Mouse (Mus musculus): ENCODE data around the gene Vamp5. TPM values are rescaled to one million over a fixed set of nuclear protein-coding genes. Genes with fewer than 3 reads are reported as not detected.

Vamp5 gene
- polyA plus RNA-seq (2015; fragmentation: Nextera tagmentation; extraction: Ambion mirVana) = 19.2 and 19.4 TPM in 2 replicates

DNA sequence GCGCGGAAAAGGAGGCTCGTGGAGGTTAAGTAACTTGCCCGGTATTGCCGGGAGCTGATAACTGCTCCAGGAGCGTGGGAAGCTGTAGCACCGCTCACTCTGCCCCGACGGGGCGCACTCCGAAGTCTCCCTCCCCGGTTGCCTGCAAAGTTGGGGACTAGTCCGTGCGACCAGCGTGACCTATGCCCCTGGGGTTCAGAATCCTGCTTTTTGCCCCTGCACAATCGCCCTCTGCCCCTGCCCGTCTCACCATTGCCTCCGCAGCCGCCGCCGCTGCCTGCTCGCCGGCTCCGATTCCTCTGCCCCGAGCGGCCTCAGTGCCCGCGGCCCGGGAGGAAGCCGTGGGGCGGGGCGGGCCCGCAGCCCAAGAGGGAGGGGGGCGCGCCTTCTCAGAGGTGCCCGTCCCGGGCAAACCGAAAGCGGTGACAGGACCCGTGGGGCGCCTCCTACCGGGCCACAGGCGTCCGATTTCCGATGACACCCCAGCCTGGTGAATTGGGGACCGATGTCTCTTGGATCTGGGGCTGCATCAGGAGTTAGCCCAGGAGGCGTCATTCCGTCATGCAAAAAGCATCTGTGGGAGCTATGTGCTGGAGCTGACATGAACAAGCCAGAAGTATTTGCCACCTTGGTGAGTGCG lies at the start of gene Vamp5:
Vamp5 (minus strand) TSS at position 338 of the 640 bp plus-strand sequence.
- Histone ChIP-seq H3K27me3 (replicated peaks) (0 out of 2 replicates have a peak, but pooled peaks cover 5% of the 10 kb centered on the region), H3K9me3 (no peaks in the 10 kb centered on the region), H3K4me3 (replicated peaks) (peak within 1 kb of the TSS; percentile 59), H3K27ac (peak within 1 kb of the TSS; percentile 33), H3K4me1 (replicated peaks) (0 out of 2 replicates have a peak, but pooled peaks cover 6% of the 10 kb centered on the region), H3K4me2 (replicated peaks) (peak within 1 kb of the TSS; percentile 86), H3K9ac (peak within 1 kb of the TSS; percentile 61), H3K36me3 (peaks cover 3% of the 10 kb centered on the region; the same call in 1 of the 2 replicates)
- 2% methylated on average over 48 of the region's 49 CpGs for WGBS
- peak; percentile 91 for ATAC-seq

DNA sequence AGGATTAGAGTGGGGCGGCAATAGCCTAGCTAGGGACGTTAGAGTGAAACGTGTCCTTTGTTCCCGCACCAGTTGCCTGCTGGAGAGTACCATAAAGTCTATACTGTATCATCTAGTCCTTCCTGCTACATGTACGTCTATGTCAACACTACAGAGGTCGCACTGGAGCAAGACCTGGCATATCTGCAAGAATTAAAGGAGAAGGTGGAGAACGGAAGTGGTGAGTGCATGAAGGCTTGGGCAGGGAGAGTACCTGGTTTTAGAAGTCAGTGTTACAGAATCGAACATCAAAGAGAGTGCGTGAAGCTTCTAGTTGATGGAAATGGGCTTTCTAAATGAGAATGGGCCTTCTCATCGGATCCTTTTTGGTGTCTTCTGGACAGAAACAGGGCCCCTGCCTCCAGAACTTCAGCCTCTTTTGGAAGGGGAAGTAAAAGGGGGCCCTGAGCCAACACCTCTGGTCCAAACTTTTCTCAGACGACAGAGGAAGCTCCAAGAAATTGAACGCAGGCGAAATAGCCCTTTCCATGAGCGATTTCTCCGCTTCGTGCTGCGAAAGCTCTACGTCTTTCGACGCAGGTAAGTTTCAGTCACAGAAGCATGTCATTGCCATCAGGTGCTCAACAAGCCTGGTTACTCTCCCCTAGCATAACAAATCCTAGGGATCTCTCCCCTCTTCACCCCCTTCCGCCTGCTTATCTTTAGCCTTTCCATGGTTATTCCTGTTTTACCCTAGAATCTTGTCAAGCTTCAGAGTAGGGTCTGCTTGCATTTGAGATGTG lies 49.0 kb upstream of the Vamp5 start:
- no peak overlapping the region for H3K4me3 ChIP-seq (replicated peaks)
- H3K27ac ChIP-seq = no peak overlapping the region
- no peak for ATAC-seq
- no peak overlapping the region for H3K9ac ChIP-seq
- H3K4me2 ChIP-seq (replicated peaks) = no peak overlapping the region
- H3K4me1 ChIP-seq (replicated peaks) = no peaks in the 10 kb centered on the region
- no peaks in the 10 kb centered on the region for H3K27me3 ChIP-seq (replicated peaks)
- no peaks in the 10 kb centered on the region for H3K9me3 ChIP-seq
- WGBS = 83% methylated on average over 21 of the region's 21 CpGs
- peaks cover 51% of the 10 kb centered on the region for H3K36me3 ChIP-seq

DNA sequence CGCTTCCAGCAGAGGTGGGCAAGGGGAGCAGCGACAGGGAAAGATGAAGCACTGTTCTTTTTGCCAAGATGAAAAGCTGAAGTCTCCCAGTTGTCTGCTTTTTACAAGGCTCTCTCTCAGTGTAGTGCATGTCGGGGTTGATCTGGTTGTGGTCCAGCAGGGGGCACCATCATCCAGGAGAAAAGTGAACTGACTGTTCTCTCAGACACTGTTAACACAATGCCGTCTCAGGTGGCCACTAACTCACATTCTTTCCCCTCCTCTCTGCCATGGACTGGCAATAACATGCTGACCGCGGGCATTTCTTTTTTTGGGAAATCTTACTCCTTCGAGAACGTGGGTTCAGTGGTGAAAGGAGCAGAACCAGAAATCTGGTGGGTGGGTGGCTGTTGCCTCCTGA lies 47.8 kb upstream of the Vamp5 start:
- no peaks in the 10 kb centered on the region for H3K9me3 ChIP-seq
- H3K27me3 ChIP-seq (replicated peaks) = no peaks in the 10 kb centered on the region
- H3K9ac ChIP-seq = no peak overlapping the region
- WGBS = 29% methylated on average over 8 of the region's 8 CpGs
- no peak overlapping the region for H3K27ac ChIP-seq
- peak; percentile 73 for ATAC-seq
- no peak overlapping the region for H3K4me3 ChIP-seq (replicated peaks)
- H3K36me3 ChIP-seq = peaks cover 61% of the 10 kb centered on the region
- H3K4me2 ChIP-seq (replicated peaks) = no peak overlapping the region
- no peaks in the 10 kb centered on the region for H3K4me1 ChIP-seq (replicated peaks)

DNA sequence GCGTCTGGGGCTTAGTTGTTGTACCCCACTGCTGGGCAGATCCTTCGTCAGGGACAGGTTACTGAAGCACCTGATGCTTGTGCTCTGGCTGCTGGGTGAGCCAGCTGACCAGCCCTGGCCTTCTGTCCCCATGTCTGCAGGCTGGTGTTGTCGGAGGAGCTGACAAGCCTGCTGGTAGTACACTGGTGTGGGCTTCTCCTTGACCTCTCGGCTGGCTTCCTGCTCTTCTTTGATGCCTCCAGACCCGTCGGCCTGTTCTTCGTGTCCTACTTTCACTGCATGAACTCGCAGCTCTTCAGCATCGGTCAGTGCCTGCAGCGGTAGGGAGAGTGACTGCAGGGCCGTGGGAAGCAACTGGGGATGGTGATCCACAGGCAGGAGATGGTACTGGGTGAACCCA lies 45.4 kb upstream of the Vamp5 start:
- no peak overlapping the region for H3K4me2 ChIP-seq (replicated peaks)
- no peak overlapping the region for H3K27ac ChIP-seq
- no peak overlapping the region for H3K9ac ChIP-seq
- no peaks in the 10 kb centered on the region for H3K27me3 ChIP-seq (replicated peaks)
- no peak for ATAC-seq
- no peak overlapping the region for H3K4me3 ChIP-seq (replicated peaks)
- no peaks in the 10 kb centered on the region for H3K9me3 ChIP-seq
- 92% methylated on average over 11 of the region's 11 CpGs for WGBS
- no peaks in the 10 kb centered on the region for H3K4me1 ChIP-seq (replicated peaks)
- peaks cover 46% of the 10 kb centered on the region for H3K36me3 ChIP-seq

DNA sequence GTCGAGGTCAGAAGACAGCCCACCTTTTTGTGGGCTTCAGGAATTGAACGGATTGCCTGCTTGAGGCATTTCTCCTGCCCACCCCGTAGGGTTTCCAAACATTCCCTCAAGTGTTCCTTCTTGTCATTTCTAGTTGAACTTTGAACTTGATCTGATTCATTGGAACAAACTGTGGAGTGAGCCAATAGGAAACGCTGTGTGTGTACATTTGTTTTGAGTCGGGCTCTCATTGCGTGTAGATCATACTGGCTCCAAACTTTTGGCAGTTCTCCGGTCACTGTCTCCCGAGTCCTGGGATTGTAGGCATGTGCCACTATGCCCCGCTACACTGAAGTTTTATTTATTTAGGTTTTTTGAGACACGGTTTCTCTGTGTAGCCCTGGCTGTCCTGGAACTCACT lies 40.6 kb upstream of the Vamp5 start:
- peaks cover 7% of the 10 kb centered on the region for H3K4me1 ChIP-seq (replicated peaks)
- no peaks in the 10 kb centered on the region for H3K27me3 ChIP-seq (replicated peaks)
- H3K4me3 ChIP-seq (replicated peaks) = no peak overlapping the region
- no peaks in the 10 kb centered on the region for H3K9me3 ChIP-seq
- peaks cover 47% of the 10 kb centered on the region for H3K36me3 ChIP-seq
- 89% methylated on average over 10 of the region's 10 CpGs for WGBS
- no peak overlapping the region for H3K4me2 ChIP-seq (replicated peaks)
- no peak overlapping the region for H3K27ac ChIP-seq
- no peak overlapping the region for H3K9ac ChIP-seq
- no peak for ATAC-seq

DNA sequence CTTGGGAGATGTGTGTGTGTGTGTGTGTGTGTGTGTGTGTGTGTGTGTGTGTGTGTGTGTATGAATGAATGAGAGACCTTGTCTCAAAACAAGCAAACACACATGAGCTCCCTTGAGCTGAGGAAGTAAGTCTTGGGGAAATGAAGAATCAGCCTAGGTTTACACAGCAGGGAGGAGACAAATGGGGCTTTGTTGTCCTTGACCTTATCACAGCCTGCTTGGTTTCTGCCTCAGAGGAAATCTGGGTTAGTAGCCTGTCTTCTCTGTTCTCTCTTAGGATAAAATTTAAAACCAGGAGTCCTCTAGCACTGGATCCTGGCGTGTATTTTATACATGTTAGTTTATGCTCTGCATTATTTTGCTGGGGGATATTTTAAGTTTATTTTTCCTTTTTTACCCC lies 39.5 kb upstream of the Vamp5 start:
- no peaks in the 10 kb centered on the region for H3K27me3 ChIP-seq (replicated peaks)
- WGBS = 86% methylated on average over 1 of the region's 1 CpGs
- no peak overlapping the region for H3K27ac ChIP-seq
- H3K36me3 ChIP-seq = peaks cover 38% of the 10 kb centered on the region
- no peak for ATAC-seq
- no peaks in the 10 kb centered on the region for H3K9me3 ChIP-seq
- H3K9ac ChIP-seq = no peak overlapping the region
- H3K4me2 ChIP-seq (replicated peaks) = no peak overlapping the region
- peaks cover 16% of the 10 kb centered on the region for H3K4me1 ChIP-seq (replicated peaks)
- no peak overlapping the region for H3K4me3 ChIP-seq (replicated peaks)

DNA sequence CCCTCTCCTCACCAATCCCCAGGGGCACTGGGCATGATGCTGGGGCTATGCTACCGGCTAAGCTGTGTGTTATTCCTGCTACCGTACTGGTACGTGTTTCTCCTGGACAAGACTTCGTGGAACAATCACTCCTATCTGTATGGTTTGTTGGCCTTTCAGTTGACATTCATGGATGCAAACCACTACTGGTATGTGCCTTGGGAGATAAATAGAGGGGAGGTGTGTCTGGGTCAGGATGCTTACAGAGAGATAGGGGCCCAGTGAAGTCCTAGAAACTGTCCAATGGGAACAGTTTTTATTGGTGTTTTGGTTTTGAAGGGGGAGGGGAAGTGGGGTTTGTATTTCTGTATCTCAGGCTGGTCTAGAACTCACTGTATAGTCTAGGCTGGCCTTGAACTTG lies 38.0 kb upstream of the Vamp5 start:
- H3K4me2 ChIP-seq (replicated peaks) = no peak overlapping the region
- H3K9me3 ChIP-seq = no peaks in the 10 kb centered on the region
- peaks cover 24% of the 10 kb centered on the region for H3K36me3 ChIP-seq
- H3K4me3 ChIP-seq (replicated peaks) = no peak overlapping the region
- no peaks in the 10 kb centered on the region for H3K27me3 ChIP-seq (replicated peaks)
- H3K4me1 ChIP-seq (replicated peaks) = peaks cover 16% of the 10 kb centered on the region
- H3K27ac ChIP-seq = no peak overlapping the region
- H3K9ac ChIP-seq = no peak overlapping the region
- no peak for ATAC-seq
- 87% methylated on average over 4 of the region's 4 CpGs for WGBS

DNA sequence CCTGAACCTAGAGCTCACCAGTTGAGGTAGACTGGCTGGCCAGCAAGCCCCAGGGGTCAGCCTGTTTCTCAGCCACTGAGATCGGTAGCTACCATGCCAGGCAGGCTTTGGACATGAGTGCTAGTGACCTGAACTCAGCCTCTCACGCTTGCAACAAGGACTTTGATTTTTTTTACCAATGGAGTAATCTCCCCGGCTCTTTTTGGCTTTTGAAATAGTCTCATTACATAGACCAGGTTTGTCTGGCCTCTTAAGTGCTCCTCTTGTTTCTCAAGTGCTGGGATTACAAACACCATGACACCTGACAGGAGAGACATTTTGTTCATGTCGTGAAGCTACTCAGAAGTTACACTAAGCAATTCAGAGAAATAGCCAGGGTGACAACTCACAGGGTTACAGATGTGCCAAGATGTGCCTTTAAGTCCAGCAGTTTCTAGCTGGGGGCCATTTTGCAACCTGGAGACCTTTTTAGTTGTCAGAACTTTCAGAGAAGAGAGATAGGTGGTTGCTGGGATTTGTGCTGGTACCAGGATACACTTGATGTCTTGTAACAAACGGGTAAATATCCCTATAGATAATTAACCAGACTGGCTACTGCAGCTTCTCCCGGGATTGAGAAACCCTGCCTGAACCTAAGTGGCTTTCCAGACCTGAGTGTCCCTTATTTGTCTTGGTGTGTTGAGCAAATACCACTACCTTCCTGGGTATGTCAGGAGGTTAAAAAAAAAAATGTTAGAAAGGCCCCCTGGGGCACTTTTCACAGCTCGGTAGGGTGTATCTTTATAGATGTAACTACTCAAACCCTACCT lies 35.9 kb upstream of the Vamp5 start:
- H3K27me3 ChIP-seq (replicated peaks) = no peaks in the 10 kb centered on the region
- WGBS = 59% methylated on average over 7 of the region's 7 CpGs
- no peak overlapping the region for H3K27ac ChIP-seq
- no peaks in the 10 kb centered on the region for H3K9me3 ChIP-seq
- no peak for ATAC-seq
- H3K36me3 ChIP-seq = peaks cover 17% of the 10 kb centered on the region
- H3K4me1 ChIP-seq (replicated peaks) = peaks cover 16% of the 10 kb centered on the region
- no peak overlapping the region for H3K4me3 ChIP-seq (replicated peaks)
- peak overlapping the region; percentile 6; the same call in 1 of the 2 replicates for H3K4me2 ChIP-seq (replicated peaks)
- H3K9ac ChIP-seq = no peak overlapping the region

DNA sequence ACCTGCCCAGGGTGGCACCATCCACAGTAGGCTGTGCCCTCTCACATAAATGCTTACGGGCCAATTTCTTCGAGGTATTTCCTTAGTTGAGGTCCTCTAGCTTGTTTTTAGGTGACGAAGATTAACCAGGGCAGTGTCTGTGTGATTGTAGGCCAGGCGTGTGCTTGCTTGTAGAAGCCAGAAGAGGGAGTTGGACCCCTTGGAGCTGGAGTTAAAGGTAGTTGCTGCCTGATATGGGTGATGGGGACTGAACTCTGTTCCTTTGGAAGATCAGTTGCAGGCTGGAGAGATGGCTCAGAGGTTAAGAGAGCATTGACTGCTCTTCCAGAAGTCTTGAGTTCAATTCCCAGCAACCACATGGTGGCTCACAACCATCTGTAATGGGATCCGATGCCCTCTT lies 34.9 kb upstream of the Vamp5 start:
- H3K27ac ChIP-seq = no peak overlapping the region
- H3K36me3 ChIP-seq = peaks cover 17% of the 10 kb centered on the region
- H3K9ac ChIP-seq = peak overlapping the region; percentile 89
- peak overlapping the region; percentile 65 for H3K4me2 ChIP-seq (replicated peaks)
- no peaks in the 10 kb centered on the region for H3K9me3 ChIP-seq
- ATAC-seq = no peak
- H3K4me3 ChIP-seq (replicated peaks) = peak overlapping the region; percentile 70
- H3K4me1 ChIP-seq (replicated peaks) = peaks cover 12% of the 10 kb centered on the region
- 80% methylated on average over 5 of the region's 5 CpGs for WGBS
- H3K27me3 ChIP-seq (replicated peaks) = no peaks in the 10 kb centered on the region

DNA sequence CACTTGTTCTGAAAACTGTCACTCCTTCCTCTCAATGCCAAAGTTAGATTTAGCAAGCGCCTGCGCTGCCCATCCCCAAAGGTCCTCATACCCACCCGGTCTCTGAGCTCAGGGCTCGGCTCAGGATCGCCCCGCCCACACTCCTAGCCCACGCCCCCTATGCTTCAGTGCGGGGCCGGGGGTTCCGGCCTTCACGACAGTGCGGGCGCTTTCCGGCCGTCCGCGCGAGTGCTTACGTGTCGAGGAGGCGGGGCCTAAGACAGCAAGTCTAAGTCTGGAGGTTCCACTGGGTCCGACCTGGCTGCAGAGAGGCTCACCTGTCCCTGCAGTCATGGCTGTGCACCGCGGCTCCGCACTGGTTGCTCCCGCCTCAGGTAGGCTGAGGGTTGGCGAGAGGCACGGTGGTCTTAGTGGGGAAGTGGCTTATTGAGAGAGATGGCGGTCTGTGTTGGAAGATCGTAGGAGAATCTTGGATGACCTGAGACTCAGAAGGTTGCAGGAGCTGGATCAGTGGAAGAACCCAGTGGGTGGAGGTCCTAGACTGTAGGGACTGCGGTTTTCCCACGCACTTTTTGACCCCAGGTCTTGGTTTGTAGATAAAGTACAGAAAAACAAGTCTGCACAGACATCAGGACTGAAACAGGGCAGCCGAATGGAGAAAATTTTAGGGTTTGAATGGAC lies 33.9 kb upstream of the Vamp5 start, which contains the start of gene Ggcx:
Ggcx (plus strand) TSS at position 233 of the 681 bp plus-strand sequence.
- WGBS = under 1% methylated on average over 33 of the region's 33 CpGs

DNA sequence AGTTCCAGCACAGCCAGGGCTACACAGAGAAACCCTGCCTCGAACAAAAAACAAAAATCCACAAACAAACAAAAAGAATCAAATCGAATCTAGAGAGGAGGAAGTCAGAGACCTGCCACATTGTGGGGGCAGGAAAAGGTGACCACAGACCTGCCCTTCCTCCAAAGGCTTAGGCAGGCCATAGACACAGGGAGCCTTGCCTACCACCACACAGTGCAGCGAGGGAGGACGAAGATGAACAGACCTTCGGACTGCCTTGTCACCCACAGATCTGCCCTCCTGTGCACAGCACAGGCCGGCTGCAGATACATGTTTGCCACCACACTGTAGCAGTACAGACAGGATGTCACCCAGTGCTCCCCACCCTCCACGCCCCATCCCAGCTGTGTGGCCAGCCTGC lies 30.2 kb upstream of the Vamp5 start:
- H3K4me3 ChIP-seq (replicated peaks) = no peak overlapping the region
- WGBS = 76% methylated on average over 7 of the region's 7 CpGs
- H3K9ac ChIP-seq = no peak overlapping the region
- no peak for ATAC-seq
- H3K36me3 ChIP-seq = no peaks in the 10 kb centered on the region
- no peak overlapping the region for H3K4me2 ChIP-seq (replicated peaks)
- no peaks in the 10 kb centered on the region for H3K27me3 ChIP-seq (replicated peaks)
- H3K9me3 ChIP-seq = no peaks in the 10 kb centered on the region
- H3K4me1 ChIP-seq (replicated peaks) = peaks cover 5% of the 10 kb centered on the region
- no peak overlapping the region for H3K27ac ChIP-seq

More for the DNA sequence above, 33.9 kb upstream of the Vamp5 start, which contains the start of gene Ggcx:
- Histone ChIP-seq H3K9ac (peak within 1 kb of the TSS; percentile 89), H3K27me3 (replicated peaks) (no peaks in the 10 kb centered on the region), H3K4me2 (replicated peaks) (peak within 1 kb of the TSS; percentile 65), H3K4me1 (replicated peaks) (peaks cover 12% of the 10 kb centered on the region), H3K4me3 (replicated peaks) (peak within 1 kb of the TSS; percentile 70), H3K9me3 (no peaks in the 10 kb centered on the region), H3K27ac (peak within 1 kb of the TSS; percentile 52; the same call in 1 of the 2 replicates), H3K36me3 (peaks cover 15% of the 10 kb centered on the region)
- ATAC-seq = peak; percentile 96
